Mouse (Mus musculus) CD4-positive, CD25-positive, alpha-beta regulatory T cell, adult 2 months (primary cell): Measurements from ENCODE around the gene Rpl15.
"Not testable (repeated sequence)": the region's sequence is repeated elsewhere in the genome, so short reads cannot be mapped to it uniquely, and the experiment has no call there.

ENCODE experiments used
- DNase-seq: peaks from one replicate; pipeline ENCODE4 v3.0.0-alpha.2; 2012; ENCODE audit warnings: low read depth, low spot score

Rpl15 gene

DNA sequence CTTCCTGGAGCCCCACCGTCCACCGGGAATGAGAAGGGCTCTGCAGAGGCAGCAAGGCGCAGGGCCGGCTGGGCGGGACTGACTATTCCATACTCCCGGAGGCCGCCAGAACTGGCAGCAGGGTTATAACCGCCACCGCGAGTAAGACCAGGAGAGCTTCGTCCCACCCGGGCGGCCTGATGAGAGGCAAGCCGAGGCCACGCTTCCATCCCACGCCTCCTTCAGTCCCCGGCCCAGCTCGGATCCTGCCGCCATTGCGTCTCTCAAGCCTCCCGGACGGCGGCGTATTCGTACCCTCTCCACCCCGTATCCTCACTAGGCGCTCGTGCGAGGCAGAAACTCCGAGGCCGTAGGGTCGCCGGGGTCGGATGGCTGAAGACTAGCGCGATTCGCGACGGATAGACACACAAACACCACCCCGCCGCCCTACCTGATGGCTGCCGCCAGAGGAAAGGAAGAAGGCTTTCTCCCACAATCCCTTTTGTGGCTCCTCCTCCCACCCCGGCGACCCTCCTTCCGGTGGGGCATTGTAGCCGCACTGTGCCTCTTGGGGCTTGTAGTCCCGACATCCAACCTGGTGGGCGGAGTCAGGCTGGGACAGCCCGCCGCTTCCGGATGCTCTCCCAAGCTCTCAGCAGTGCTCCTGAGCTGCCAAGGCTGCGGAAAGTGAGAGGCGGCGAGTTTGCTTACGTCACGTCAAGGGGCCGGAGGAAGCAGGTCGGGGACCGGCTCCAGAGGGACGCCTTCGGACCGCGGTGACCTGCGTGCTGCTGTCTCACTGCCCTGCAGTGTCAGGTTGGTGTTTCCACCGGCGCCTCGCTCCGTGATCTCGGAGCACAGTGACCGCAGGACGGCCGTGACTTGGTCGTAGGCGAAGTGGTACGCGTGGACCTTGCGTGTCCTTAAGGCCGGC lies at the start of gene Rpl15, which contains the start of gene Nkiras1:
Gene Rpl15 (minus strand): TSS at position 863 of the 913 bp plus-strand sequence.
Gene Nkiras1 (plus strand): TSS at position 608 of the 913 bp plus-strand sequence.
- DNase-seq: peak; percentile 98

DNA sequence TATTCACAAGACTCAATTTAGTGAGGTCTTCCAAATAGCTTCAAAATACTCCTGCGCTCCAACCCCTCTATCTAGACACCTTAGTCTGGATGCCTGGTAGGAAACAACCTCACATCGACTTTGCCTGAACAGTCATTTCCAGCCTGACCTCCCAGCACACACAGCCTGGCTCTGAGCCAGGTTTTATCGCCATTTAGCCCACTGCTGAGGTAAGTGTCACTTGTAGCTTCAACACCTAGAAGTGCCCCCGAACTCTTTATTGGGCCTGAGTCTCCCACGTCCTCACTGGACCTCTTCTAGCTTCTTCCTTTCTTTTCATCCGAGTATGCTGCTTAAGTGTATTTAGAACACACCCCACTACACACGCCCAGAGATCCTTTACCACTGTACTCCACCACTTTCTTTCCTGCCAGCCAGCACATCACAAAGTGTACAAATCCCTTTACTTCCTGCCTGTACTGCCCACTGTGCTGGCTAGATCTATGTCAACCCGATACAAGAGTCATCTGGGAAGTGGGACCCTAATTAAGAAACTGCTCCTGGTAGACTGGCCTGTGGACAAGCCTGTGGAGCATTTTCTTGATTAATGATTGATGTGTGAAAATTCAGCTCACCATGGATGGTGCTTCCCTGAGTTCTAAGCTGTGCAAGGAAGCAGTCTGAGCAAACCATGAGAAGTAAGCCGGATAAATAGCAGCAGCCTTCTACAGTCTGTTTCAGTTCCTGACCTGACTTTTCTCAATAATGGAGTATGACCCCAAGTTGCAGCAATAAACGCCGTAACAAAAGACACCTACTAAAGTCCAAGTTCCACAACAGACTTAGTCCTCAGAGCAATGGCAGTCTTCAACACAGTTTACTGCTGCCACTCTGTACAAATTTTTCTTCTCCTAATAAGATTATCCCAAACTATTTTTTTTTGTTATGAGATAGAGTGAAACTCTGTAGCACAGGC lies 46.5 kb upstream of the Rpl15 start:
- no peak for DNase-seq

DNA sequence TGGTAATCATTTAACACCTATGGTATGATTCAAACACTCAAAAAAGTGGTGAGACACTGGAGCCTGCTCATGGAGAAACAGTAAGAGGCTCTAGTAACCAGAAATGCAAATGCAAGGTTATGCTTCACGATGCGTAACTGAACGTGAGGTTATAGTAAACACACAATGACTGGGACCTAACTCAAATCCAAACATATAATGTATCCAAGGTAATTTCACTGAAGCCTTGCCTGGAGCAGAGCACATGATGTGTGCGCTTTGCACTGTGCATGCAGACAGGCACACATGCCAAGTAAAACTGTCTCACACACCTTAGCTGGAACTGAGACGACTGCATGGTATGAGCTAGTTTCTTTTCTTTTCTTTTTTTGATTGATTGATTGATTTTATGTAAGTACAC lies 33.0 kb upstream of the Rpl15 start:
- no peak for DNase-seq

DNA sequence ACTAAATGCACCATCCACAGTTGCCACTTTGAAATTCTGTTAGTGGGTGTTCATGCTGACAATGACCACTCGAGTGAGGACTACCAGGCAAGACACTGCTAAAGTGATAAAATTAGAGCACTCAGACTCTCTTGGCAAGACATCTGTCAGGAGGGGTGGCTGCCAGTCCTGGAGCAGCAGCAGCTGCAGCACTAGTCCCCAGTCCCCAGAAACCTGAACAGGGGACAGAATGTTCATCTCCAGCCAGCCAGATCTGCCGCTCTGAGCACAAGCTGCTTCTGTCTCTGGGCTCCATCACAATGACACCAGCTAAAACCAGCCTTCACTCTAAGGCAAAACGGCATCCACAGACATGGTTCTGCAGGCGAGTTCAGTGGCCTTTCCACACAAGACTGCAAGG lies 32.1 kb upstream of the Rpl15 start:
- no peak for DNase-seq

DNA sequence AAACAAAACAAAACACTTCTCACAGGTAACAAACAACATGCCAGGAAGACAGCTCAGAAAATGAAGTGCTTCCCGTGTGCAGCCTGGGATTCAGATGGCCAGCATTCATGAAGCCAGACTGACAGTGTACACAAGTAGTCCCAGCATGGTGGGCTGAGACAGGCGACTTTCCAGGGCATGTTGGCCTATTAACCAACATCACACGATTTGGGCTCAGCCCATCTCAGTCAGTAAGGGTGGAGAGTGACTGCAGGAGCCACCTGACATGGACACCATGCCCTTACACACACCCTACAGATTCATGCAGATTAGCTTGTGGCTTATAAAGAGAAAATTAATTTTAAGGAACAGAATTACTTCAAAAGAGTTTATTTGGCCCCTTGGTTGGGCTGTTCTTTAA lies 31.6 kb upstream of the Rpl15 start:
- DNase-seq: no peak

DNA sequence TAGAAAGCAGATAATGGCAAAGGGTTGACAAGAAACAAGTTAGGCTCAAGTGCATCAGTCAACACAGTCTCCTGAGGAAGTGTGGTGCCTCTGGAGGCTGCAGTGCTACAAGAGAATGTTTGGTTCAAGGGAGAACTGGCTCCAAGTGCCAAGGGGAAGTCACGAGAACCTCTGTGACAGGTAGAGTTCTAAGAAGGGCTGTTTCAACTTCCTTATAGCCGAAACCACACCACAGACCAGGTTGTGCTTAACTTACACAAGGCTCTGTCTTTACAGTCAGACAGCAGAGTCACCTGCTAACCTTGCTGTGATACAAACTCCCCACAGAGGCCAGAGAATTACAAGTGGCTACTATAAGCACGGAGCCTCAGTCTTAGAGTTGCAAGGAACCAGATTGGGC lies 30.4 kb upstream of the Rpl15 start:
- DNase-seq: peak; percentile 25

DNA sequence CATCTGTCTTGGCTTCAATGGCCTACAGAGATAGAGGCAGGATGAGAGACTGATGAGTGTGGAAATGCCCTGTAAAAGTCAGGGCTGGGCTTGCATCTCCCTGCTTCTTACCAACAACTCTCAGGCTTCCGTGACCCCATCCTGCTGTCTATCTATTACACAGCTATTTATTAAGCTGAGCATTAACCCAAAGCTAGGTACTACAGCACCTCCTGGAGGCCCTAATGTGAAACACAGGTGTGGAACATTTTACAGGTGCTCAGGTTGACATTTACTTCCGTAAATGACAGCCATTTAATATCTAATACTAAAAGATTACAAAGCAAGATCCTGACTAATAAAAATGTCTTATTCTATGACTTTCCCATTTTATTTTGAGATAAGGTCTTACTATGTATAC lies 29.5 kb upstream of the Rpl15 start:
- peak; percentile 56 for DNase-seq

DNA sequence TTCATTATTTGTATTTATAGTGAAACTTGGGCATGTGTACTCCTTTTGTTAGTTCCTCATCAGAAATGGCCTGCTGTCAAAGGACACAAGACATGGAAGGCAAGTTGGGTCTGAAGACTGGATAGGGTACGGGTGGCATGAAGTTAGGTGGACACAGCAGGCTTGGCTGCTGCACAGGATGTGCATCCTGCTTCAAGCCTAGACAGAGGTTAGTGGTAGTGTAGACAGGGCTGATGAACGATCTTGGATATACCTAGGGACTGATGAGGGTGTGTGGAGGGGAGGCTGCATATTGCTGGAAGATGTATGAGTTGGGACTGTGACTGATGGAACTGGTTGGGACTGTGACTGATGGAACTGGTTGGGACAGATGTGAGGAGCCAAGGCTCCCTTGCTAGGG lies 27.7 kb upstream of the Rpl15 start:
- peak; percentile 9 for DNase-seq

DNA sequence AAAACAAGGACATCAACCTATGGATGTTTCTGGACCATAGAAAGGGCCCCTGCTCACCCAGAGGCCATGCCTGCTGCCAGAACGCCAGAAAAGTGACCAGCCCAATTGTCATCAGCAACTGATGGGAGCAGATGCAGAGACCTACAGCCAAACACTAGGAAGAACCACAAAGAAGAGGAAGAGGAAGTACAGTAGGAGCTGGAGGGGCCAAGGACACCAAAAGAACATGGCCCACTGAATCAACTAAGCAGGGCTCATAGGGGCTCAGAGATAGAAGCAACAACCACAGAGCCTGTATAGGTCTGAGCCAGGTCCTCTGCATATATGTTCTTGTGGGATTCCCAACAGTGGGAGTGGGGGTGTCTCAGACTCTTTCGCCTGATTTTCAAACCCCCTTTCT lies 26.2 kb upstream of the Rpl15 start:
- DNase-seq: no peak

DNA sequence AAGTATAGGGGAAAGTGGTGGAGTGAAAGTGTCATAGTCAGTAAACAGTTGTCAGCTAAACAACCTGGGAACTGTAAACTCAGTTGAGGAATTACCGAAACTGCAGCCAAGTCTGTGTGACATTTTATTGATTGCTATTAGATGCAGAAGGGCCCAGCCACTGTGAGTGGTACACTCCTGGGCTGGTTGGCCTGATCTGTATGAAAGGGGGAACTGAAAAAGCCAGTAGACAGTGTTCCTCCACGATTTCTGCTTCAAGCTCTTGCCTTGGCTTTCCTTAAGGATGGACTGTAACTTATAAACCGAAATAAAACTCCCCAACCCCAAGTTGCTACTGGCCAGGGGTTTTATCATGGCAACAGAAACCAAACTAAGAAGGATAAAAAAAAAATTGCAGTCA lies 21.4 kb upstream of the Rpl15 start:
- DNase-seq: no peak

DNA sequence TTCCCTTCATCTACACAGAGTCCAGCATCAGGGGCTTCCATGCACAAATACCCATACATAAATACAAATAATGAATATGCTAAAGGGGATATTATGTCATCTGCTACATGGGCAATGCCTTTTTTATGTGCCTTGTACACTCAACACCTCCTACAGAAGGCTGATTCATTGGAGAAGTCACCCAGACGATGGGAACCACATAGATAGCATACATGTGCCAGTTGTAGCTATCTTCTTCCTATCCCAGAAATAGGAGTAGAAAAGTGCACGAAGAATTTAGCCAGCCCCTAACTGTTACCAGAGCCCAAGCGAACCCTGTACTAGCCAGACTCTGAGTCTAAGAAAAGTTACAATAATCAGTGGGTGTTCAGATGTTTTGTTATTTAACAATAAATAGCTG lies 20.9 kb upstream of the Rpl15 start:
- DNase-seq: no peak

DNA sequence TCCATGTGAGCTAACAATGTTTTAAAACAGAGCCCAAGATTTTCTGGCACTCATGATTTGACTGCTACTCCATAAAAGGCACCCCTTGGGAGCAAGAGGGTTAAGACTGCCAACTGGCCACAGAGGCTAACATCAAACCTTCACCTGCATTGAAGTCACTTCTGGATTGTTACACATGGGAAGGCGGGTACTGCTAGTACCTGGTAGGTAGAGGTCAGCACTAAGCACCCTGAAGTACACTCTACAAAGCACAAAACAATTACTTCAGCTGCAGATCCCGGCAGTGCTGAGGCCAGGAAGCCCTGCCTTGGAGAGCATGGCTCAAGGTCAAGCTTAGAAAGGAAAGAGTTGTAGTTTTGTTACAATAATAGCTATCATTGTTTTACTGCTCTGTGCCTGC lies 16.2 kb upstream of the Rpl15 start:
- no peak for DNase-seq

DNA sequence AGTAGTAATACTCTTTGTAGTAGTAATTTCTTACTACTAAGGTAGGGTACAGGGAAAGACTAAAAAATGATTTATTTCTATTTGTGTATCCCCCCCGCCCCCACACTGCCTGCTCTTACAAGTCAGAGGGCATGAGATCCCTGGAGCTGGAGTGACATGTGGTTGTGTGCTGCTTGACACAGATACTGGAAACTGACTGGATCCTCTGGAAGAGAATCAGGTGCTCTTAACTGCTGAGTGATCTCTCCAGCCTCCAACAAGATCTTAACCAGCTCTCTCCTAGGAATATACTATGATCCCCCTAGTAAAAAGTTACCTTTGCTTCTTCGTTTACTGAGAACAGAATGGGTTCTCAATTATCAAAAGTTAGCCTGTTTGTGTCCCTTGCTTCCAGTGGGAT lies 15.2 kb upstream of the Rpl15 start:
- DNase-seq: no peak

DNA sequence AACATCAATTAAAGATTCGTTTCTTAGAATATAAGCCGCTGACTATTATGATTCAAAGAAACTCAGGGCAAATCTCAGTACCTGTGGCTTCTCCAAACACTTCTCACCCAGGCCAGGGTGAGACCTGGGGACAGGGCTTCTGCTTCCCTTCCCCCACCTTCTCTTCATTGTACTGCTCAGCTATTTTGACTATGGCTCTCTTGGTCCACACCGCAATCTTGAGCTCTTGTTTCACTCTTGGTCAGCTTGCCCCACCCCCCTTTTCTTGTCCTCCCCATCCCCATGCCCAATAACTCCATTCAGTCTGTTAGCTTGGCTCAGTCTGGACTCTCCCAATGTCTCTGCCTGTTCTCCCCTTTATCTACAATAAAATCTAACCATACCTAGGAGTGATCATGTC lies 14.3 kb upstream of the Rpl15 start:
- no peak for DNase-seq

DNA sequence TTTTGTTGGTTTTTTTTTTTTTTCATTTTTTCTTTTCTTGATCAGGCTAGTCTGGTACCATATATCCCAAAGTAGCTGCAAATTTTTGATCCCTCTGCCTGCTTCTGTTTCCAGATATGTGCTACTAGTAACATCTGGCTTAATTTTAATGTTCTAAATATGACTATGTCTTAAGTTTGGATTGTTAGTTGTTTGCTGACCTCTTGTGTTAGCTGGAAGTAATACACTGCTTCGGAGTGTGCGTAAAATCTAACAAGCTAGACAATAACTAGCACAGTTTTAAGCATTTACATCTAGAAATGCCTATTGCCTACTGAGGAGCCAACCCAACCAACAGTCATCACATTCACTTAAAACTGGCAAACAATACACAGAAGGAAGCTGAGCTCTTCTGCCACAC lies 13.4 kb upstream of the Rpl15 start:
- DNase-seq: peak; percentile 53

DNA sequence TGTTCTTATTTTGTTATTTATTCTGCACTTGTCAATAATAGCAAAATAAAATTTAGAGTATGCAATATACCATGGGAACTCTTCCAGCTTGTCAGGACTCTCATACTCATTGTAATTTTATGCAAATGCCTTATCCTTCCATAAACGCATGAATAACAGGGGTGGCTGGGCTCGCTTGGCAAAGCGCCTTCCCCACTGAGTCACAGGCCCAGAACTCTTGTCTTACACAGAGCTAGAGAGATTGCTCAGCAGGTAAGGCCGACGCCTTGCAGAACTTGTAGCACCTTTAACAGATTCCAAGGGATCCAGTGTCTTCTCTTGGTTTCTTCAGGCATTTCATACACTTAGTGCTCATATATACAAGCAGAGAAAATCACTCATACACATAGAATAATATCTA lies 9.2 kb upstream of the Rpl15 start:
- no peak for DNase-seq

DNA sequence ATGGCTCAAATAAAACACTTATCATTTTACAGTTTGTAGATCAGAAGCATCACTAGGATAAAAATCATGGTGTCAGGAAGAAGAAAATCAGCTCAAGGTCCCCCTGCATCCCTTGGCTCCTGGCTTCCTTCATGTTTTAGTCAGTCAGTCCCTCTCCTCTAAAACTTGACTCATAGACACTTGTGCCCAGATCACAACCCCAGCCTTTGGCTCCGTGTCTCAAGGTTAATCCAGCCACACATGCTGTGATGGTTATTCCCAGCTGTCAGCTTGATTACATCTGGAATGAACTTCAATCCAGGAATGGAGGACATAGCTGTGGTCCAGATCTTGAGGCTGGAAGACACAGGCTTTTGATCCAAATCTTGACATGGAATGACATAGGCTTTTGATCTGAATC lies 3.3 kb upstream of the Rpl15 start:
- no peak for DNase-seq

DNA sequence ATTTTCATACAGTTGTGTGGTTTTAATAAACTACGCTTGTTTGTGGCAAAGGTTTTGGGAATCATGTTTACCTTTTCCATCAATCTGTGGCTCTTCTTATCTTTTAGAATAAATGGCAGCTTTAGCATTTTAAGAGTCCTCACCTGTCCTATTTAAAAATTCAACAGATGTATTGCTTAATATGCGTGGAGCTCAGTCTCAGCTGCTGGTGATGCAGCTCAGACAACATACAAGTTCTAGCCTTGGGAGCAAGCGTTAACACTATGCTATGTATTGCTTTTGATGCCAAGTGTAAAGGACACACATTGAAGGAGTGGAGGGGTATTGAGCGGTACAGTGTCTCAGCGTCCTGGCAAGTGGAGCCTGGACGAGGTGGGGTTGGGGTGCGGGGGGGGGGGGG lies 475 bp upstream of the Rpl15 start:
- peak; percentile 32 for DNase-seq

DNA sequence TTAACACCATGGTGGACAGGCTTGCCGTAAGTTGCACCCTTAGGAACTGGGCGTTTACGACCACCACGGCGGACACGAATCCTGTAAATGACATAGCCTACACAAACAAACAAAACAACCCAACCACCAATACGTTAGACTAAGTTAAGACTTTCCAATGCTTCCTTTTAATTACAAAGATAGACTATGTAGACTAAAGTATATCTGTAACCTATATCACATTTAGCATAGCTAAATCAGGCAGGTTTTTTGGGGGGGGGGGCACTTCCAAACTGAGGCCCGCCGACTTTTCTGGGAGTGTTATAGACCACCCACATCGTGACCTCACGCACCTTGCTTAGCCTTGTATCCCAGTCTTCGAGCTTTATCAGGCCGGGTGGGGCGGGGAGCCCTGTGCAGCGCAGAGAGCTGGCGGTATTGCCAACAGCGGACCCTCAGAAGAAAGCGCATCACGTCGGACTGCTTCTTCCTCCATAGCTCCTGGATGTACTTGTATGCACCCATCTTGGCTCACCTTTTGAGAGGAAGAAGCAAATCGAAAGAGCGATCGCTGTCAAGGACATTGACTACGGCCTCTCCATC lies 1.2 kb downstream of the Rpl15 start:
- not testable (repeated sequence) for DNase-seq

DNA sequence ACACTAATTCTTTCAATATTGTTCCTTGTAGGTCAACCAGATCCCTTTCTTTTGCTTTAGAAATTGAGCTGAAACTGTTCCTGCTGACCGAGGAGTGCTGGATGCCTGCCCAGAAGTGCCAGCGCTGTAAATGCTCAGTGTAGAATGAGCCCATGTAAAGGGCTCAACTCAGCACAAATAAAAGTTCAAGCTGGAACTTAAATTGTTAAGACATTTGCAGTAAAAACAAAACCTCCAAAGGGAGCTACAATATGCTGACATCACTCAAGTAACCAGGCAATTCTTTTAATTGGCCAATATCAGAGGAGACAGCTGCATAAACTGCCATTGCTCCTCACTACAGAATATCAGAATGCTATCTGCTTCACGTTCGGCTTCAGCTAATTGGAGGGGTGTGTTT lies 7.8 kb downstream of the Rpl15 start:
- no peak for DNase-seq

DNA sequence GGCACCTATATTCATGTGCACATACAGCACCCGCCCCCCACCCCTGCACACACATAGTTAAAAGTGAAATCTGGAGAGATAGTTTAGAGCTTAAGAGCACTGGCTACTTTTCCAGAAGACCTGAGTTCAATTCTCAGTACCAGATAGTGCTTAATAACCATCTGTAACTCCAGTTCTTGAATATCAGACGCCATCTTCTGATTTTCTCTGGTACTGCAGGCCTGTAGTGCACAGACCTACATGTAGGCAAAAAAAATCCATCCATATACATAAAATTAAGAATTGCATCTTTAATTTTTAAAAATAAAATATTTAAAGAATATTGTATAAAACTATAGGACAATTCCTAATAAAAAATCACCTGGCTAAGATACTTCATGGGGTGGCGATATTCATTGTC lies 10.0 kb downstream of the Rpl15 start:
- no peak for DNase-seq

DNA sequence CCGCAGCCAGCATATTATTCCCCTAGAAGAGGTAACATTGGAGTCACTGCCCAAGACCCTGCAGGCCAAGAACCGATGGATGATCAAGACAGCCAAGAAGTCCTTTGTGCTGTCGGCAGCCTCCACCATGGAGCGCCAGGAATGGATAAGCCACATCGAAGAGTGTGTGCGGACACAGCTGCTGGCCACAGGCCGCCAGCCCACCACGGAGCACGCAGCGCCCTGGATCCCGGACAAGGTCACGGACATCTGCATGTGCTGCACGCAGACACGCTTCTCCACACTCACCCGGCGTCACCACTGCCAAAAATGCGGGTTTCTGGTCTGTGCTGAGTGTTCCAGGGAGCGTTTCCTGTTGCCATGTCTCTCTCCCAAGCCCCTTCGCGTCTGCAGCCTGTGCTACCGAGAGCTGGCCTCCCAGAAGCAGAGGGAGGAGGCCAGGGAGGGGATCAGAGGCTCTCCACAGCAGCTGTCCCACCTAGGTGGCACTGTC lies 28.5 kb downstream of the Rpl15 start:
- DNase-seq: no peak
